Mouse (Mus musculus) liver, embryonic 15.5 days (tissue): Measurements from ENCODE around the gene Snrpg. TPM values are rescaled to one million over a fixed set of nuclear protein-coding genes. Genes with fewer than 3 reads are reported as not detected.

Experiments
- polyA plus RNA-seq: library from polyadenylated mRNA; unstranded; fragments of >200 nt; fragmentation: Nextera tagmentation; extraction: Ambion mirVana; gene quantifications from 2 replicates; pipeline ENCODE4 v1.2.1, GENCODE M21; 2015

Gene Snrpg
- polyA plus RNA-seq, 1 experiment from 2014 or later, result 306 TPM

Other genes with a start within 250 kb of the Snrpg start
- 2.0 and 2.5 TPM in 2 replicates for gene Tgfa, start 176.1 kb upstream of the Snrpg start, polyA plus RNA-seq
- 62.9 and 65.2 TPM in 2 replicates for gene Fam136a, start 5.7 kb upstream of the Snrpg start, polyA plus RNA-seq
- gene Pcyox1, start 25.9 kb downstream of the Snrpg start, polyA plus RNA-seq, result 58.6 and 66.3 TPM in 2 replicates
- gene Tia1, start 32.9 kb downstream of the Snrpg start, polyA plus RNA-seq, result 19.1 and 20.8 TPM in 2 replicates
- not detected in 2 replicates for gene Gm44790, start 55.4 kb downstream of the Snrpg start, polyA plus RNA-seq
- gene C87436, start 67.1 kb downstream of the Snrpg start, polyA plus RNA-seq, result 10.3 and 11.1 TPM in 2 replicates
- gene Pcbp1, start 155.0 kb downstream of the Snrpg start, polyA plus RNA-seq, result 253 and 255 TPM in 2 replicates